Mouse (Mus musculus): ENCODE data around the gene Tnpo3.

- TF ChIP-seq CTCF (IDR thresholded peaks at IDR 0.05) (no peak), EP300 (IDR thresholded peaks at IDR 0.05; ENCODE audit: insufficient read depth, low read depth, low read length) (no peak)
Observed at GRCm38 (mm10) chr6:29529444-29529820, 80.3 kb downstream of the Tnpo3 start.
